Mouse (Mus musculus): ENCODE data around the gene Shank2. TPM values are rescaled to one million over a fixed set of nuclear protein-coding genes. Genes with fewer than 3 reads are reported as not detected.

Gene Shank2
- total RNA-seq, 1 experiment = 0.94 TPM

GRCm38 (mm10) chr7:144268778-144269177 is 267.1 kb downstream of the Shank2 start:
- Histone ChIP-seq H3K4me1 (ENCODE audit: control insufficient read depth in 2 of 2, insufficient read depth in 2 of 2, low read length in 2 of 2, poor library complexity in 1 of 2) (no peaks in the 10 kb centered on the region), H3K4me3 (ENCODE audit: insufficient read depth in 1 of 2, low read depth in 1 of 2, low read length in 2 of 2, poor library complexity in 1 of 2, severe bottlenecking in 1 of 2) (no peak overlapping the region), H3K36me3 (ENCODE audit: control insufficient read depth, insufficient read depth, low read length, poor library complexity, severe bottlenecking) (no peaks in the 10 kb centered on the region), H3K9ac (ENCODE audit: insufficient read depth, low read depth, low read length, poor library complexity, severe bottlenecking) (no peak overlapping the region), H3K9me3 (ENCODE audit: control insufficient read depth, insufficient read depth, low read depth, low read length) (no peaks in the 10 kb centered on the region), H3K27ac (ENCODE audit: insufficient read depth, low read depth, low read length, poor library complexity, severe bottlenecking) (no peak overlapping the region)
- in situ Hi-C loops (cut with MboI; ENCODE audit: low sequenced_read_pairs in 2 of 2, unreplicated experiment in 2 of 2) = no loop called here
- DNase-seq (ENCODE audit: low read depth, low spot score) = no peak
- TF ChIP-seq CHD2 (IDR thresholded peaks at IDR 0.05; ENCODE audit: low read depth, low read length) = no peak
- no peak for TF ChIP-seq MAFK (IDR thresholded peaks at IDR 0.05; ENCODE audit: insufficient read depth, low read depth, low read length)
- no peak for TF ChIP-seq ZNF384 (IDR thresholded peaks at IDR 0.05; ENCODE audit: low read depth, low read length)
- no peak for TF ChIP-seq ZC3H11A (IDR thresholded peaks at IDR 0.05; ENCODE audit: borderline replicate concordance, low read depth, low read length)

GRCm38 (mm10) chr7:144271074-144271473 is 269.3 kb downstream of the Shank2 start:
- H3K9me3 ChIP-seq (ENCODE audit: control insufficient read depth, insufficient read depth, low read depth, low read length) = no peaks in the 10 kb centered on the region
- in situ Hi-C loops (cut with MboI; ENCODE audit: low sequenced_read_pairs in 2 of 2, unreplicated experiment in 2 of 2) = no loop called here
- no peaks in the 10 kb centered on the region for H3K36me3 ChIP-seq (ENCODE audit: control insufficient read depth, insufficient read depth, low read length, poor library complexity, severe bottlenecking)
- H3K27ac ChIP-seq (ENCODE audit: insufficient read depth, low read depth, low read length, poor library complexity, severe bottlenecking) = no peak overlapping the region
- H3K9ac ChIP-seq (ENCODE audit: insufficient read depth, low read depth, low read length, poor library complexity, severe bottlenecking) = no peak overlapping the region
- H3K4me1 ChIP-seq (ENCODE audit: control insufficient read depth in 2 of 2, insufficient read depth in 2 of 2, low read length in 2 of 2, poor library complexity in 1 of 2) = no peaks in the 10 kb centered on the region
- no peak for DNase-seq (ENCODE audit: low read depth, low spot score)
- H3K4me3 ChIP-seq (ENCODE audit: insufficient read depth in 1 of 2, low read depth in 1 of 2, low read length in 2 of 2, poor library complexity in 1 of 2, severe bottlenecking in 1 of 2) = no peak overlapping the region
- TF ChIP-seq HCFC1 (IDR thresholded peaks at IDR 0.05; ENCODE audit: borderline replicate concordance, insufficient read depth, low read length) = no peak
- TF ChIP-seq ZNF384 (IDR thresholded peaks at IDR 0.05; ENCODE audit: low read depth, low read length) = no peak
- no peak for TF ChIP-seq CHD2 (IDR thresholded peaks at IDR 0.05; ENCODE audit: low read depth, low read length)
- no peak for TF ChIP-seq ZC3H11A (IDR thresholded peaks at IDR 0.05; ENCODE audit: borderline replicate concordance, low read depth, low read length)
- no peak for TF ChIP-seq MAFK (IDR thresholded peaks at IDR 0.05; ENCODE audit: insufficient read depth, low read depth, low read length)

GRCm38 (mm10) chr7:144278703-144279102 is 277.0 kb downstream of the Shank2 start:
- peaks cover 0 to 4% of the 10 kb centered on the region in 2 experiments; a peak in 1 of 4 replicates for H3K4me1 ChIP-seq (ENCODE audit: control insufficient read depth in 2 of 2, insufficient read depth in 2 of 2, low read length in 2 of 2, poor library complexity in 1 of 2)
- no peak for DNase-seq (ENCODE audit: low read depth, low spot score)
- TF ChIP-seq CHD2 (IDR thresholded peaks at IDR 0.05; ENCODE audit: low read depth, low read length) = no peak
- TF ChIP-seq MAFK (IDR thresholded peaks at IDR 0.05; ENCODE audit: insufficient read depth, low read depth, low read length) = no peak
- TF ChIP-seq HCFC1 (IDR thresholded peaks at IDR 0.05; ENCODE audit: borderline replicate concordance, insufficient read depth, low read length) = no peak
- no peak for TF ChIP-seq ZC3H11A (IDR thresholded peaks at IDR 0.05; ENCODE audit: borderline replicate concordance, low read depth, low read length)
- TF ChIP-seq ZNF384 (IDR thresholded peaks at IDR 0.05; ENCODE audit: low read depth, low read length) = no peak
- no peak overlapping the region for H3K27ac ChIP-seq (ENCODE audit: insufficient read depth, low read depth, low read length, poor library complexity, severe bottlenecking)
- H3K9me3 ChIP-seq (ENCODE audit: control insufficient read depth, insufficient read depth, low read depth, low read length) = no peaks in the 10 kb centered on the region
- no peak overlapping the region for H3K4me3 ChIP-seq (ENCODE audit: insufficient read depth in 1 of 2, low read depth in 1 of 2, low read length in 2 of 2, poor library complexity in 1 of 2, severe bottlenecking in 1 of 2)
- no peaks in the 10 kb centered on the region for H3K36me3 ChIP-seq (ENCODE audit: control insufficient read depth, insufficient read depth, low read length, poor library complexity, severe bottlenecking)
- no peak overlapping the region for H3K9ac ChIP-seq (ENCODE audit: insufficient read depth, low read depth, low read length, poor library complexity, severe bottlenecking)
- in situ Hi-C loops (cut with MboI; ENCODE audit: low sequenced_read_pairs in 2 of 2, unreplicated experiment in 2 of 2) = no loop called here

GRCm38 (mm10) chr7:144283701-144284100 is 282.0 kb downstream of the Shank2 start:
- no peak for TF ChIP-seq CHD2 (IDR thresholded peaks at IDR 0.05; ENCODE audit: low read depth, low read length)
- no peak for TF ChIP-seq ZNF384 (IDR thresholded peaks at IDR 0.05; ENCODE audit: low read depth, low read length)
- no peak for TF ChIP-seq MAFK (IDR thresholded peaks at IDR 0.05; ENCODE audit: insufficient read depth, low read depth, low read length)
- TF ChIP-seq HCFC1 (IDR thresholded peaks at IDR 0.05; ENCODE audit: borderline replicate concordance, insufficient read depth, low read length) = no peak
- no peak for TF ChIP-seq ZC3H11A (IDR thresholded peaks at IDR 0.05; ENCODE audit: borderline replicate concordance, low read depth, low read length)
- Histone ChIP-seq H3K36me3 (ENCODE audit: control insufficient read depth, insufficient read depth, low read length, poor library complexity, severe bottlenecking) (no peaks in the 10 kb centered on the region), H3K9me3 (ENCODE audit: control insufficient read depth, insufficient read depth, low read depth, low read length) (no peaks in the 10 kb centered on the region), H3K27ac (ENCODE audit: insufficient read depth, low read depth, low read length, poor library complexity, severe bottlenecking) (no peak overlapping the region), H3K4me3 (ENCODE audit: insufficient read depth in 1 of 2, low read depth in 1 of 2, low read length in 2 of 2, poor library complexity in 1 of 2, severe bottlenecking in 1 of 2) (peak overlapping the region; percentile 64 to 75), H3K9ac (ENCODE audit: insufficient read depth, low read depth, low read length, poor library complexity, severe bottlenecking) (peak overlapping the region; percentile 54; the same call in 1 of the 2 replicates), H3K4me1 (ENCODE audit: control insufficient read depth in 2 of 2, insufficient read depth in 2 of 2, low read length in 2 of 2, poor library complexity in 1 of 2) (peaks cover 0 to 5% of the 10 kb centered on the region in 2 experiments; a peak in 1 of 4 replicates)
- in situ Hi-C loops (cut with MboI; ENCODE audit: low sequenced_read_pairs in 2 of 2, unreplicated experiment in 2 of 2) = no loop called here
- DNase-seq (ENCODE audit: low read depth, low spot score) = no peak
